Mouse (Mus musculus) bone marrow macrophage, adult 2 months (primary cell): ENCODE data around the gene Zfp110.

Experiments
- CTCF ChIP-seq: IDR thresholded peaks from 2 replicates; pipeline ENCODE4 v1.5.1; 2012; ENCODE audit warnings: low read depth, mild to moderate bottlenecking, low read length, moderate library complexity
- POLR2A ChIP-seq: IDR thresholded peaks from 2 replicates; pipeline ENCODE4 v1.6.1; 2012; ENCODE audit warnings: mild to moderate bottlenecking, low read depth, low read length, borderline replicate concordance

DNA sequence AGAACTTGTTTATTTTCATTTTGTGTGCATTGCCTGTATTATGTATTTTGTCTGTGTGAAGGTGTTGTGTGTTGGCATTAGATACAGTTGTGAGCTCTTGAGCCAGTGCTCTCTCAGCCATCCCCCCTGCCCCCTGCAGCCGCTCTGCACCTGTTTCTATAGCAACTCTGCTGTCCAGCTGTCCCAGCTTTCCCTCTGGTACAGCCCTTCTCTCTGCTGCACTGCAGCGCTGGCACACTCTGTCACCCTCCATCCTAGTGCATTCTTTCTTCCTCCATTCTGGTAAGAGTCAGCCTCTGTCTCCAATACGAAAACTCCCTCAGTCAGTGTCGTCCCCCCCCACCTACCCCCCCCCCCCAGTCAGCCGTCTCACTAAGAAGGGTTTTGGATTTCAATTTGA, 46.5 kb upstream of the Zfp110 start:
- no peak for TF ChIP-seq CTCF
- TF ChIP-seq POLR2A, result no peak
